Mouse (Mus musculus) testis, postnatal 14 days (tissue): Measurements from ENCODE around the gene Mosmo.

Experiments used
- DNase-seq: peaks from one replicate; pipeline ENCODE4 v3.0.0; 2021; ENCODE audit warnings: low spot score

The Mosmo gene

GRCm38 (mm10) chr7:120703888-120704287 is 26.5 kb downstream of the Mosmo start:
- DNase-seq: no peak

GRCm38 (mm10) chr7:120712071-120712470 is 34.7 kb downstream of the Mosmo start:
- DNase-seq: no peak

- no peak for DNase-seq
Measured at GRCm38 (mm10) chr7:120713225-120713624, 35.8 kb downstream of the Mosmo start.

- peak; percentile 26 for DNase-seq
Measured at GRCm38 (mm10) chr7:120713951-120714350, 36.5 kb downstream of the Mosmo start.

GRCm38 (mm10) chr7:120717261-120717660 is 39.8 kb downstream of the Mosmo start:
- DNase-seq: no peak

GRCm38 (mm10) chr7:120721051-120721450 is 43.6 kb downstream of the Mosmo start:
- DNase-seq: no peak

- DNase-seq: no peak
Measured at GRCm38 (mm10) chr7:120721456-120721855, 44.0 kb downstream of the Mosmo start.

- DNase-seq: no peak
Measured at GRCm38 (mm10) chr7:120722063-120722462, 44.6 kb downstream of the Mosmo start.

GRCm38 (mm10) chr7:120722839-120723278 is 45.4 kb downstream of the Mosmo start:
- DNase-seq: no peak

GRCm38 (mm10) chr7:120727581-120727980 is 50.2 kb downstream of the Mosmo start:
- DNase-seq: no peak

- DNase-seq: no peak
Measured at GRCm38 (mm10) chr7:120729635-120730034, 52.2 kb downstream of the Mosmo start.

GRCm38 (mm10) chr7:120732906-120733305 is 55.5 kb downstream of the Mosmo start:
- no peak for DNase-seq

GRCm38 (mm10) chr7:120739018-120739417 is 61.6 kb downstream of the Mosmo start, which contains the start of gene Vwa3a:
Vwa3a (plus strand) TSS chr7:120739318.
- no peak for DNase-seq

- DNase-seq: no peak
Measured at GRCm38 (mm10) chr7:120739558-120740101, 62.2 kb downstream of the Mosmo start.

GRCm38 (mm10) chr7:120743366-120744351 is 66.2 kb downstream of the Mosmo start:
- no peak for DNase-seq

- DNase-seq: no peak
Measured at GRCm38 (mm10) chr7:120744606-120745005, 67.2 kb downstream of the Mosmo start.

GRCm38 (mm10) chr7:120746029-120746428 is 68.6 kb downstream of the Mosmo start:
- peak; percentile 74 for DNase-seq

GRCm38 (mm10) chr7:120746821-120747220 is 69.4 kb downstream of the Mosmo start:
- no peak for DNase-seq

GRCm38 (mm10) chr7:120748478-120748877 is 71.1 kb downstream of the Mosmo start:
- no peak for DNase-seq

GRCm38 (mm10) chr7:120751330-120751729 is 73.9 kb downstream of the Mosmo start:
- no peak for DNase-seq

- no peak for DNase-seq
Measured at GRCm38 (mm10) chr7:120751906-120752305, 74.5 kb downstream of the Mosmo start.

- DNase-seq: peak; percentile 64
Measured at GRCm38 (mm10) chr7:120754671-120755070, 77.3 kb downstream of the Mosmo start.

- DNase-seq: no peak
Measured at GRCm38 (mm10) chr7:120767369-120767768, 90.0 kb downstream of the Mosmo start.
